In the genomic region with DNA sequence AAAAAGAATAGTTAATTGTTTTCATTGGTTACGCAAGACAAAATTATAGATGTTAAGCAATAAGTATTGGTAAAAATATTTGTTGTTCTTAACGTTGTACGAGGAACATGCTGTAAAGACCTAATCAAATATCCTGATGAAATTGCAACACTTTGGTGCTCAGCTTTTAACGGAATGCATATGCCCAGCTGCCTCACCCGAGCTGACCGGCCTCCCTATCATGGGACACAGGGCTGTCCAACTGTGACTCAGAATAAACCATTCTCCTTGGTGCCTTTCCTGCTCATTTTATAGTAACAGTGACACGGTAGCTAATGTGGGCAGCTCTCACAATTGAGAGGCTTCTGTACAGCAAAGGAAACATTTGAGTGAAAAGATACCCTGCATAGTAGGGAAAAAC, we compare ENCODE assay signal across 8 mouse cellular contexts. TPM values are rescaled to one million over a fixed set of nuclear protein-coding genes. Genes with fewer than 3 reads are reported as not detected.
DNase-seq lines count a peak whose midpoint lies in the region; ATAC-seq and TF ChIP-seq lines count a peak whose summit lies in the region.

No protein-coding gene starts in this region.

- H3K36me3 ChIP-seq in kidney, embryonic 16.5 days (ENCODE audit: insufficient read depth, low read length) = no peaks in the 10 kb centered on the region
- no peaks in the 10 kb centered on the region for H3K36me3 ChIP-seq in kidney, adult 2 months (ENCODE audit: control insufficient read depth, insufficient read depth, low read length)
- H3K36me3 ChIP-seq in hindbrain, postnatal 0 days (ENCODE audit: insufficient read depth, low read length) = no peaks in the 10 kb centered on the region
- H3K36me3 ChIP-seq in midbrain, postnatal 0 days (ENCODE audit: insufficient read depth, low read length) = no peaks in the 10 kb centered on the region

- no peaks in the 10 kb centered on the region for H3K9me3 ChIP-seq in kidney, embryonic 16.5 days (ENCODE audit: low read length)
- H3K9me3 ChIP-seq in hindbrain, postnatal 0 days (ENCODE audit: low read length) = no peaks in the 10 kb centered on the region
- H3K9me3 ChIP-seq in midbrain, postnatal 0 days (ENCODE audit: low read length) = no peaks in the 10 kb centered on the region

- DNase-seq in kidney, adult 2 months = no peak
- DNase-seq in fibroblast of lung, adult 2 months (ENCODE audit: low read depth) = peak; percentile 7
- DNase-seq in hindbrain, postnatal 0 days (ENCODE audit: low spot score) = no peak
- DNase-seq in midbrain, postnatal 0 days (ENCODE audit: low spot score) = no peak
- DNase-seq in cerebellum, adult 9-11 months = no peak
- no peak for DNase-seq in urinary bladder, postnatal 36 days (ENCODE audit: low spot score in 2 of 2)
- DNase-seq in kidney, postnatal 10 days = no peak

- 70% methylated on average over 7 of the region's 7 CpGs for WGBS in kidney, embryonic 16.5 days
- WGBS in kidney, adult 2 months = 41% methylated on average over 7 of the region's 7 CpGs
- WGBS in hindbrain, postnatal 0 days = 62% methylated on average over 7 of the region's 7 CpGs
- 49% methylated on average over 7 of the region's 7 CpGs for WGBS in midbrain, postnatal 0 days

- no peak overlapping the region; the same call in 1 of the 2 replicates for H3K4me3 ChIP-seq in kidney, embryonic 16.5 days (ENCODE audit: low read length)
- no peak overlapping the region for H3K4me3 ChIP-seq in kidney, adult 2 months (ENCODE audit: insufficient read depth, low read depth, low read length)
- peak overlapping the region; percentile 98 for H3K4me3 ChIP-seq in hindbrain, postnatal 0 days (ENCODE audit: low read length)
- peak overlapping the region; percentile 98; the same call in 1 of the 2 replicates for H3K4me3 ChIP-seq in midbrain, postnatal 0 days (ENCODE audit: low read depth, low read length)

- H3K4me1 ChIP-seq in kidney, embryonic 16.5 days (ENCODE audit: insufficient read depth, low read length) = peaks cover 16% of the 10 kb centered on the region
- H3K4me1 ChIP-seq in kidney, adult 2 months (ENCODE audit: control insufficient read depth, insufficient read depth, low read length) = peaks cover 4% of the 10 kb centered on the region; the same call in 1 of the 2 replicates
- 0 out of 2 replicates have a peak, but pooled peaks cover 6% of the 10 kb centered on the region for H3K4me1 ChIP-seq in hindbrain, postnatal 0 days (ENCODE audit: insufficient read depth, low read length)
- peaks cover 16% of the 10 kb centered on the region; the same call in 1 of the 2 replicates for H3K4me1 ChIP-seq in midbrain, postnatal 0 days (ENCODE audit: insufficient read depth, low read length)

- TF ChIP-seq CTCF in kidney, adult 2 months (conservative IDR thresholded peaks at IDR 0.05; ENCODE audit: insufficient read depth, insufficient read length, low read depth, low read length) = no peak
- TF ChIP-seq CTCF in hindbrain, postnatal 0 days (IDR thresholded peaks at IDR 0.05; ENCODE audit: low read depth) = no peak
- TF ChIP-seq CTCF in midbrain, postnatal 0 days (IDR thresholded peaks at IDR 0.05) = no peak

- no peak for TF ChIP-seq POLR2A in kidney, adult 2 months (IDR thresholded peaks at IDR 0.05; ENCODE audit: low read depth, low read length)

- no peaks in the 10 kb centered on the region for H3K27me3 ChIP-seq in kidney, embryonic 16.5 days (ENCODE audit: insufficient read depth, low read length)
- no peaks in the 10 kb centered on the region for H3K27me3 ChIP-seq in kidney, adult 2 months (replicated peaks; ENCODE audit: control insufficient read depth, insufficient read depth, low read length)
- H3K27me3 ChIP-seq in hindbrain, postnatal 0 days (ENCODE audit: insufficient read depth, low read length) = no peaks in the 10 kb centered on the region
- H3K27me3 ChIP-seq in midbrain, postnatal 0 days (ENCODE audit: insufficient read depth, low read length) = no peaks in the 10 kb centered on the region

- H3K4me2 ChIP-seq in kidney, embryonic 16.5 days (replicated peaks; ENCODE audit: low read depth, low read length) = peak overlapping the region; percentile 70
- peak overlapping the region; percentile 62 for H3K4me2 ChIP-seq in hindbrain, postnatal 0 days (ENCODE audit: low read depth, low read length)
- H3K4me2 ChIP-seq in midbrain, postnatal 0 days (ENCODE audit: low read depth, low read length, poor library complexity, severe bottlenecking) = peak overlapping the region; percentile 59; the same call in 1 of the 2 replicates

- H3K27ac ChIP-seq in kidney, embryonic 16.5 days (ENCODE audit: low read length) = no peak overlapping the region
- H3K27ac ChIP-seq in kidney, adult 2 months (ENCODE audit: insufficient read depth, low read depth, low read length) = no peak overlapping the region
- no peak overlapping the region for H3K27ac ChIP-seq in hindbrain, postnatal 0 days
- no peak overlapping the region for H3K27ac ChIP-seq in midbrain, postnatal 0 days (ENCODE audit: low read depth, low read length)

- H3K9ac ChIP-seq in kidney, embryonic 16.5 days (replicated peaks; ENCODE audit: low read length) = no peak overlapping the region; the same call in 1 of the 2 replicates
- H3K9ac ChIP-seq in hindbrain, postnatal 0 days (replicated peaks; ENCODE audit: low read length) = no peak overlapping the region
- no peak overlapping the region for H3K9ac ChIP-seq in midbrain, postnatal 0 days (replicated peaks; ENCODE audit: low read length, poor library complexity, severe bottlenecking)

- ATAC-seq in kidney, embryonic 16.5 days (ENCODE audit: low FRiP score, low TSS enrichment) = no peak
- no peak for ATAC-seq in hindbrain, postnatal 0 days
- ATAC-seq in midbrain, postnatal 0 days (ENCODE audit: low FRiP score) = no peak

RNA-seq across cellular contexts. Expression of a gene that starts 0.9 kb away (rescaled TPM):
- 30.3 and 35.1 TPM in 2 replicates for polyA plus RNA-seq in kidney, embryonic 16.5 days (2015; fragmentation: Nextera tagmentation; extraction: Ambion mirVana)
- 3.7 and 4.0 TPM in 2 replicates for polyA plus RNA-seq in kidney, adult 2 months (2012; rRNA removed)
- 39.3 and 40.3 TPM in 2 replicates for total RNA-seq in hindbrain, postnatal 0 days (2014; rRNA removed)
- polyA plus RNA-seq in hindbrain, postnatal 0 days (2015; fragmentation: Nextera tagmentation; extraction: Ambion mirVana) = 29.4 and 30.8 TPM in 2 replicates
- 56.0 and 66.2 TPM in 2 replicates for total RNA-seq in midbrain, postnatal 0 days (2014; rRNA removed)
- polyA plus RNA-seq in midbrain, postnatal 0 days (2015; fragmentation: Nextera tagmentation; extraction: Ambion mirVana) = 32.8 and 37.0 TPM in 2 replicates

RNA-seq across cellular contexts. Expression of a gene that starts 1.1 kb away (rescaled TPM):
- polyA plus RNA-seq in kidney, embryonic 16.5 days (2015; fragmentation: Nextera tagmentation; extraction: Ambion mirVana) = 17.3 and 17.7 TPM in 2 replicates
- 2.9 TPM in 2 replicates for polyA plus RNA-seq in kidney, adult 2 months (2012; rRNA removed)
- total RNA-seq in hindbrain, postnatal 0 days (2014; rRNA removed) = 2.3 and 5.8 TPM in 2 replicates
- polyA plus RNA-seq in hindbrain, postnatal 0 days (2015; fragmentation: Nextera tagmentation; extraction: Ambion mirVana) = 11.6 and 18.2 TPM in 2 replicates
- total RNA-seq in midbrain, postnatal 0 days (2014; rRNA removed) = 2.2 and 8.6 TPM in 2 replicates
- polyA plus RNA-seq in midbrain, postnatal 0 days (2015; fragmentation: Nextera tagmentation; extraction: Ambion mirVana) = 11.2 and 13.1 TPM in 2 replicates

Comparison
In these comparisons a context has a peak if more than half of its experiments do, and no peak if none do; other contexts are left out.
1. H3K4me3 ChIP-seq: peak in hindbrain, postnatal 0 days (single experiment) and midbrain, postnatal 0 days (single experiment); none in kidney, embryonic 16.5 days (single experiment) and kidney, adult 2 months (single experiment).
2. Peak in every context shown above with its lines, with median percentiles within 50 percentile points of each other: H3K4me2 ChIP-seq.